Mouse (Mus musculus) embryonic facial prominence, embryonic 15.5 days (tissue): ENCODE results near the gene Osbpl6. TPM values are rescaled to one million over a fixed set of nuclear protein-coding genes. Genes with fewer than 3 reads are reported as not detected.

Source experiments
- ATAC-seq: fragments of 200-750 bp; cut with Nextera tagmentation; 2 replicates; pipeline ENCODE4 v1.8.0; 2017; ENCODE audit warnings: low read depth, moderate TSS enrichment; ENCODE audit not compliant: insufficient number of reproducible peaks, low FRiP score, low TSS enrichment
- H3K27ac ChIP-seq: fragments of 300-500 bp; sonication (generic); replicated peaks from 2 replicates; pipeline ENCODE4 v1.5.1; 2015; ENCODE audit warnings: mild to moderate bottlenecking, inconsistent platforms
- H3K27me3 ChIP-seq: fragments of 300-500 bp; sonication (generic); 2 replicates; pipeline ENCODE4 v1.6.1; 2015; ENCODE audit warnings: inconsistent platforms
- H3K36me3 ChIP-seq: fragments of 300-500 bp; sonication (generic); 2 replicates; pipeline ENCODE4 v1.6.1; 2015; ENCODE audit warnings: mild to moderate bottlenecking, inconsistent platforms
- H3K4me1 ChIP-seq: fragments of 300-500 bp; sonication (generic); 2 replicates; pipeline ENCODE4 v1.6.1; 2015; ENCODE audit warnings: inconsistent platforms
- H3K4me2 ChIP-seq: fragments of 300-500 bp; sonication (generic); replicated peaks from 2 replicates; pipeline ENCODE4 v1.6.1; 2015; ENCODE audit warnings: mild to moderate bottlenecking, inconsistent platforms
- H3K4me3 ChIP-seq: fragments of 300-500 bp; sonication (generic); replicated peaks from 2 replicates; pipeline ENCODE4 v1.5.1; 2015; ENCODE audit warnings: mild to moderate bottlenecking, inconsistent platforms
- H3K9ac ChIP-seq: fragments of 300-500 bp; sonication (generic); 2 replicates; pipeline ENCODE4 v1.6.1; 2015; ENCODE audit warnings: inconsistent platforms
- H3K9me3 ChIP-seq: fragments of 300-500 bp; sonication (generic); replicated peaks from 2 replicates; pipeline ENCODE4 v1.6.1; 2016; ENCODE audit warnings: inconsistent platforms
- WGBS: fragments of 180-500 bp; shearing (Covaris S2); methylation state at CpG from one replicate; pipeline ENCODE4 v1.1.7; 2015; 5-methylcytosine and 5-hydroxymethylcytosine counted together
- polyA plus RNA-seq: library from polyadenylated mRNA; unstranded; fragments of >200 nt; fragmentation: Nextera tagmentation; extraction: Ambion mirVana; gene quantifications from 2 replicates; pipeline ENCODE4 v1.2.1, GENCODE M21; 2015

Gene Osbpl6
- polyA plus RNA-seq, 1 experiment from 2014 or later, result 15.1 TPM

GRCm38 (mm10) chr2:76469091-76469750, 62.9 kb downstream of the Osbpl6 start:
- H3K9me3 ChIP-seq, result no peaks in the 10 kb centered on the region
- ATAC-seq, result no peak
- no peak overlapping the region for H3K27ac ChIP-seq
- 74% methylated on average over 6 of the region's 6 CpGs for WGBS
- no peaks in the 10 kb centered on the region for H3K27me3 ChIP-seq
- no peak overlapping the region for H3K4me3 ChIP-seq
- H3K4me1 ChIP-seq, result 0 out of 2 replicates have a peak, but pooled peaks cover 4% of the 10 kb centered on the region
- no peak overlapping the region for H3K4me2 ChIP-seq
- H3K36me3 ChIP-seq, result no peaks in the 10 kb centered on the region
- H3K9ac ChIP-seq, result no peak overlapping the region

DNA sequence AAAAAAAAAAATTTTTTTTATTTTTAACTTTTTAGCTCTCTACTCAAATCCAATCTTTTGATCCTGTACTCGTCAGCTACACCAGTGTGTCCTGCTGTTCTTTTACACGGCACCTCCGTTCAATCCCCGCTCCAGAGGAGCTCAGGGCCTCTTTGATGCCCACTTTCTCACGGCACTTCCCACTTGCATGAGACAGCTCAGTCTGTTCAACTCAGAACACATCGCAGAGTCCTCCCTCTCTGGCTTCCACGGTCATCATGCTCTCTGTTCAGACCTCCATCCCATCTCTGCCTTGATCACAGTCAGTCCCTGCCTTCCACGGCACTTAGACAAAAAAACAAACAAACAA, 63.4 kb downstream of the Osbpl6 start:
- ATAC-seq, result no peak
- Histone ChIP-seq H3K36me3 (no peaks in the 10 kb centered on the region), H3K9me3 (no peaks in the 10 kb centered on the region), H3K27ac (no peak overlapping the region), H3K4me3 (no peak overlapping the region), H3K4me1 (0 out of 2 replicates have a peak, but pooled peaks cover 4% of the 10 kb centered on the region), H3K27me3 (no peaks in the 10 kb centered on the region), H3K4me2 (no peak overlapping the region), H3K9ac (no peak overlapping the region)
- 82% methylated on average over 8 of the region's 8 CpGs for WGBS

DNA sequence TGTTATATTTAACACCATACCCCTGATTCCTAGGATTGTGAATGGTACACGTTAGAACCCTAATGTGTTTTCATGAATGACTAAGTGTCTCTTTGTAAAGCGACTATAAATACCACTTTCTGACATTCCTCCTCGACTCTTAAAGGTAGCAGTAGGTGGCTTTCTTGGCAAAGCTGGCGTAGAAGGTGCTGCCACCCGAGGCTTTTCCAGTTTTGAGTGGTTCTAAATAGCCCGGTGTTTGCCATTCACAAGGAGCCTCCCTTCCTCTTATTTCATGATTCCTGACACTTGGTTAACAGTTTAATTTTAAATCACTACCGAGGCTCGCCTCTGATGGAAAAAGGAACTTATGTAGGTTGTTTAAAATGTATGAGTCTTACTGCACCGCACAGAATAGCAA, 64.1 kb downstream of the Osbpl6 start:
- H3K36me3 ChIP-seq, result no peaks in the 10 kb centered on the region
- no peaks in the 10 kb centered on the region for H3K27me3 ChIP-seq
- 0 out of 2 replicates have a peak, but pooled peaks cover 4% of the 10 kb centered on the region for H3K4me1 ChIP-seq
- 68% methylated on average over 9 of the region's 9 CpGs for WGBS
- H3K27ac ChIP-seq, result no peak overlapping the region
- no peak overlapping the region for H3K4me3 ChIP-seq
- no peak for ATAC-seq
- no peak overlapping the region for H3K4me2 ChIP-seq
- no peaks in the 10 kb centered on the region for H3K9me3 ChIP-seq
- no peak overlapping the region for H3K9ac ChIP-seq

GRCm38 (mm10) chr2:76475788-76476187, 69.5 kb downstream of the Osbpl6 start:
- Histone ChIP-seq H3K4me1 (no peaks in the 10 kb centered on the region), H3K36me3 (no peaks in the 10 kb centered on the region), H3K9me3 (no peaks in the 10 kb centered on the region), H3K27me3 (no peaks in the 10 kb centered on the region), H3K9ac (no peak overlapping the region), H3K27ac (no peak overlapping the region), H3K4me2 (no peak overlapping the region), H3K4me3 (no peak overlapping the region)
- ATAC-seq, result no peak
- 31% methylated on average over 1 of the region's 1 CpGs for WGBS

- no peak for ATAC-seq
- 84% methylated on average over 4 of the region's 4 CpGs for WGBS
- Histone ChIP-seq H3K36me3 (no peaks in the 10 kb centered on the region), H3K4me3 (no peak overlapping the region), H3K4me2 (no peak overlapping the region), H3K27ac (no peak overlapping the region), H3K4me1 (no peaks in the 10 kb centered on the region), H3K9ac (no peak overlapping the region), H3K9me3 (no peaks in the 10 kb centered on the region), H3K27me3 (no peaks in the 10 kb centered on the region)
Observed at GRCm38 (mm10) chr2:76488764-76489163, 82.5 kb downstream of the Osbpl6 start.

DNA sequence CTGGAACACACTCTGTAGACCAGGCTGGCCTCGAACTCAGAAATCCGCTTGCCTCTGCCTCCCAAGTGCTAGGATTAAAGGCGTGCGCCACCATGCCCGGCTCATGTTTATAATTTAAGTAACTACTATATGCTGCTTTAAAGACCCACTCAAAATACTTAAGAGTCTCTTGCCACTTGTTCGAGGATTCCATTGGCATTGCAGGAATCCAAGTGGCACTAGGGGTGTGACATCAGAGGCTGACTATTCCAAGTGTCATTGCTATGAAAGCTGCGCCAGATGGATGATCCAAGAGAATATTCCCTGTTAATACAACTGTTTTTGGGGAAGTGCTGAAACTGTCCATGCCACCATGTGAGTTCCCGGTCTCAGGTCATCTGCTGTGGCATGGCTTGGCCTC, 83.9 kb downstream of the Osbpl6 start:
- Histone ChIP-seq H3K4me2 (no peak overlapping the region), H3K4me3 (no peak overlapping the region), H3K36me3 (no peaks in the 10 kb centered on the region), H3K27me3 (no peaks in the 10 kb centered on the region), H3K4me1 (no peaks in the 10 kb centered on the region), H3K27ac (no peak overlapping the region), H3K9me3 (no peaks in the 10 kb centered on the region), H3K9ac (no peak overlapping the region)
- no peak for ATAC-seq
- WGBS, result 86% methylated on average over 8 of the region's 8 CpGs

DNA sequence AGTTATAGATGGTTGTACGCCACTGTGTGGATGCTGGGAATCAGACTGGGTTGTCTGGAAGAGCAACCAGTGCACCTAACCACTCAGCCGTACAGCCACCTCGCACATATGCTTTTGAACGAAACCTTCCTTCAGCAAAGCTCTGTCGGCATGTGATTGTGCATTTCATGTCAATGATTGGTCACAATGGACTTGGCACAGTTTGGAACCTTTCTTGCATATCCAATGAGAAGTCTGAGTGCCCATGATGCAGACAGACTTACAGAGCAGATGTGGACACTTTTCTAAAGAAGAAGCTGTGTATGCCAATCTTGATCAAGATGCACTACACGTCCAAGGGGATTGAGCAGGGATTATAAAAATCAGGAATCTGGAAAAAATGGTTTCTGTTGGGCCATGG, 85.1 kb downstream of the Osbpl6 start:
- no peaks in the 10 kb centered on the region for H3K4me1 ChIP-seq
- no peak for ATAC-seq
- no peak overlapping the region for H3K9ac ChIP-seq
- WGBS, result 86% methylated on average over 6 of the region's 6 CpGs
- H3K27me3 ChIP-seq, result no peaks in the 10 kb centered on the region
- H3K4me3 ChIP-seq, result no peak overlapping the region
- H3K9me3 ChIP-seq, result no peaks in the 10 kb centered on the region
- H3K4me2 ChIP-seq, result no peak overlapping the region
- no peak overlapping the region for H3K27ac ChIP-seq
- no peaks in the 10 kb centered on the region for H3K36me3 ChIP-seq

- Histone ChIP-seq H3K27ac (no peak overlapping the region), H3K4me2 (no peak overlapping the region), H3K4me1 (no peaks in the 10 kb centered on the region), H3K27me3 (no peaks in the 10 kb centered on the region), H3K36me3 (no peaks in the 10 kb centered on the region), H3K9me3 (no peaks in the 10 kb centered on the region), H3K4me3 (no peak overlapping the region), H3K9ac (no peak overlapping the region)
- no peak for ATAC-seq
- WGBS, result 49% methylated on average over 7 of the region's 7 CpGs
Observed at GRCm38 (mm10) chr2:76492224-76492623, 85.9 kb downstream of the Osbpl6 start.

DNA sequence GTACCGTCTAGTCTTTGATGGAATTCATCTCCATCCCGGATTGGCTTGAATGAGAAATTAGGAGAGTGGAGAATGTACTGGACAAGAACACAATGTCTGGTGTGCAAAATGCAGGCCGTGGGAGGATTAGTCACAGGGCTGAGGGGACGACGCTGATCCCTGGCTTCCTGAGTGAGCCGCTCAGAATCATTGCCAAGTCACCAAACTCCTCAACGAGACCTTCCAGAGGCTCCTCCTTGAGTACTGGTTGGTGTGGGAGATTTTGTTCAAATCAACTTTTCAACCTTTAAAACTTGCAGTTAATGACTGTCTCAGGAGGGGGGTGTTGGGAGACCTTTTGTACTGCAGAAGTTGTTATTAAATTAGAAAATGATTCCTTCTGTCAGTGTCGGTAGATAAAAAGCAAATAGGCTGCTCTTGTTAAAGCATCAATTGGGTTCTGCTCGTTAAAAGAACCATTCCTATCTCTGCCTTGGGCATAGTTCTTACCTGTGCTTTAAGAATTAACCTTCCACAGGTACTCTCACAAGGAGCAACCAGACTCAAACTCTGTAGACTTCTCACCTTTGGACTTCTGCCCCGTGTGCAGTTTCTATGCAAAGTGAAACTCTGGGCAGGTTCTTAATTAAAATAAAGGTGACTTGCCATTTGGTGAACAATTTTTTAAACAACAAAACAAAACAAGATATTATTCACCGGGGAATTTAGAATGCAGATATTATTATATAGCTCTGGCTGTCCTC, 89.9 kb downstream of the Osbpl6 start:
- Histone ChIP-seq H3K4me2 (no peak overlapping the region), H3K4me3 (no peak overlapping the region), H3K9ac (no peak overlapping the region), H3K4me1 (no peaks in the 10 kb centered on the region), H3K9me3 (no peaks in the 10 kb centered on the region), H3K27ac (no peak overlapping the region), H3K36me3 (no peaks in the 10 kb centered on the region), H3K27me3 (no peaks in the 10 kb centered on the region)
- ATAC-seq, result no peak
- 83% methylated on average over 11 of the region's 11 CpGs for WGBS

DNA sequence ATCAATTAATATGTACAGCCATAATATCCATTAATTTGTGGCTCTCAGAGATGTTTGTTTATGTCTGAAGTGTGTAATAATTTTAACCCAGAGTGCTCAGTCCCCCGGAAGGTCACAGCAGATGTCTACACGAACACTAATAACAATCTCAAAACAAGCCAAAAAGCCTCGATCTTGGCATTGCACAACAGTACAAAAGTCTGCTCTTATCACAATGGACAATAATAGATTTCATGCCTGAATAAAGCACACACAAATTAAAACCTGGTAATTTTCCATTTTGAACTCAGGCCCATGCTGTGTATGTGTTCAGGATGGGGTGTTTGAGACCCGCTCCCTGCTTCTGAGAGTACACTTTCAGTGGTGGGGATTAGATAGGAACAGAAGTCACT, 90.4 kb downstream of the Osbpl6 start:
- WGBS, result 89% methylated on average over 4 of the region's 4 CpGs
- H3K9me3 ChIP-seq, result no peaks in the 10 kb centered on the region
- H3K36me3 ChIP-seq, result no peaks in the 10 kb centered on the region
- no peak for ATAC-seq
- H3K27ac ChIP-seq, result no peak overlapping the region
- H3K4me1 ChIP-seq, result no peaks in the 10 kb centered on the region
- H3K4me3 ChIP-seq, result no peak overlapping the region
- H3K4me2 ChIP-seq, result no peak overlapping the region
- no peaks in the 10 kb centered on the region for H3K27me3 ChIP-seq
- no peak overlapping the region for H3K9ac ChIP-seq

- H3K4me3 ChIP-seq, result no peak overlapping the region
- WGBS, result 90% methylated on average over 11 of the region's 11 CpGs
- no peak overlapping the region for H3K27ac ChIP-seq
- no peaks in the 10 kb centered on the region for H3K4me1 ChIP-seq
- no peaks in the 10 kb centered on the region for H3K9me3 ChIP-seq
- H3K4me2 ChIP-seq, result no peak overlapping the region
- no peaks in the 10 kb centered on the region for H3K36me3 ChIP-seq
- no peaks in the 10 kb centered on the region for H3K27me3 ChIP-seq
- no peak overlapping the region for H3K9ac ChIP-seq
- no peak for ATAC-seq
Observed at GRCm38 (mm10) chr2:76498891-76499290, 92.6 kb downstream of the Osbpl6 start.
